Mouse (Mus musculus) hindbrain, embryonic 14.5 days (tissue): Measurements from ENCODE around the gene Cped1. TPM values are rescaled to one million over a fixed set of nuclear protein-coding genes. Genes with fewer than 3 reads are reported as not detected.
"Not testable (repeated sequence)": the region's sequence is repeated elsewhere in the genome, so short reads cannot be mapped to it uniquely, and the experiment has no call there.

ENCODE experiments used
- ATAC-seq: fragments of 200-750 bp; cut with Nextera tagmentation; 2 replicates; pipeline ENCODE4 v1.8.0; 2017; ENCODE audit warnings: moderate number of reproducible peaks, mild to moderate bottlenecking, moderate TSS enrichment, moderate library complexity; ENCODE audit not compliant: low FRiP score
- DNase-seq: peaks from one replicate; pipeline ENCODE4 v3.0.0-alpha.2; 2015; ENCODE audit warnings: low spot score
- H3K27ac ChIP-seq: fragments of 300-500 bp; sonication (generic); 2 replicates; pipeline ENCODE4 v1.5.1; 2014; ENCODE audit warnings: mild to moderate bottlenecking, moderate library complexity
- H3K27me3 ChIP-seq: fragments of 300-500 bp; sonication (generic); 2 replicates; pipeline ENCODE4 v1.6.1; 2014; ENCODE audit warnings: mild to moderate bottlenecking, low read length, mixed read lengths; ENCODE audit not compliant: control insufficient read depth, insufficient read depth
- H3K36me3 ChIP-seq: fragments of 300-500 bp; sonication (generic); replicated peaks from 2 replicates; pipeline ENCODE4 v1.6.1; 2014; ENCODE audit not compliant: control insufficient read depth, insufficient read depth
- H3K4me1 ChIP-seq: fragments of 300-500 bp; sonication (generic); replicated peaks from 2 replicates; pipeline ENCODE4 v1.6.1; 2014; ENCODE audit warnings: antibody characterized with exemption, low read length, mixed read lengths; ENCODE audit not compliant: control insufficient read depth, insufficient read depth
- H3K4me2 ChIP-seq: fragments of 300-500 bp; sonication (generic); replicated peaks from 2 replicates; pipeline ENCODE4 v1.6.1; 2014; ENCODE audit warnings: mild to moderate bottlenecking, moderate library complexity
- H3K4me3 ChIP-seq: fragments of 300-500 bp; sonication (generic); replicated peaks from 2 replicates; pipeline ENCODE4 v1.5.1; 2014; ENCODE audit warnings: mild to moderate bottlenecking, low read length
- H3K9ac ChIP-seq: fragments of 300-500 bp; sonication (generic); 2 replicates; pipeline ENCODE4 v1.6.1; 2014
- H3K9me3 ChIP-seq: fragments of 300-500 bp; sonication (generic); 2 replicates; pipeline ENCODE4 v1.6.1; 2016; ENCODE audit warnings: low read length; ENCODE audit not compliant: control insufficient read depth
- WGBS: fragments of 180-500 bp; shearing (Covaris S2); extraction: QIAGEN DNeasy Blood & Tissue Kit; methylation state at CpG from one replicate; pipeline ENCODE4 v1.1.7; 2014; 5-methylcytosine and 5-hydroxymethylcytosine counted together
- polyA plus RNA-seq: library from polyadenylated mRNA; unstranded; fragments of >200 nt; fragmentation: Nextera tagmentation; extraction: Ambion mirVana; gene quantifications from 2 replicates; pipeline ENCODE4 v1.2.1, GENCODE M21; 2014

The Cped1 gene
- polyA plus RNA-seq, 1 experiment from 2014 or later = 5.0 TPM

DNA sequence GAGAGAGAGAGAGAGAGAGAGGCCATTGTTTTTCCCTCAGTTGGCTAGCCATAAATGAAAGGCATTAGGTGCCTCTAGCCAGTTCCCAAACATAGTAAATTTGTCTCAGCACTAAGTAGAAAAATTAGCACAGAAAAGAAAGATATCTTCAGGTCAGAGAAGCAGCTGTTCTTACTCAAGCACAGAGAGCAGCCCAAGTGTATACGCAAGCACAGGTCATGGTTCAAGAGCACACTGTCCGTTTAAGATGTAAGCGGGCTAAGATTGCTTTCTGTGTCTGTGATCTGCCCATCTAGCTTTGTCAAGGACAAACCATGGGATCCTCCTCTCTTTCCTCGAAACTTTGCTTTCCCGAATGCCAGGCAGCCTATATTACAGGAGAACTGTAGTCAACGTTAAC is 249.4 kb downstream of the Cped1 start:
- ATAC-seq = no peak
- H3K36me3 ChIP-seq = no peaks in the 10 kb centered on the region
- WGBS = 82% methylated on average over 6 of the region's 6 CpGs

DNA sequence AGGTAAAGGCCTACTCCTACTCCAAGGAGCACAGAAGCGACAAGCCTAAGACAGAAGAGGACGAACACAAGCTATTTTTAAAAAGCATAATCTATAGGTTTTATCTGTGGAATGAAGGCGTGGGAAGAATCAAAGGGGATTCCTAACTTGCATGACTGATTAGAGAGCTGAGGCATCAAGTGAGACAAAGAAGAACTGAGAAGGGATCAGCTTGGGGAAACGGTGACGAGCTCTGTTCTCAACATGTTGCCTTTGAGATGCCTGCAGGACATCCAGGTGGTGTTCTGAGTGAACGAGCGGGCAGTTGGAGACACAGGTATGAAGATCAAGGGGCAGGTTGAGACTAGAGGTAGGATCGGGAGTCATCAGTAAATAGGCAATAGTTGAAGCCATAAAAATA is 257.6 kb downstream of the Cped1 start:
- ATAC-seq (no peak), DNase-seq (no peak)
- Histone ChIP-seq H3K9ac (no peak overlapping the region), H3K4me3 (no peak overlapping the region), H3K36me3 (no peaks in the 10 kb centered on the region), H3K9me3 (no peaks in the 10 kb centered on the region), H3K27me3 (no peaks in the 10 kb centered on the region), H3K27ac (no peak overlapping the region), H3K4me1 (no peaks in the 10 kb centered on the region), H3K4me2 (no peak overlapping the region)
- WGBS = 76% methylated on average over 8 of the region's 8 CpGs

More for the DNA sequence above, 249.4 kb downstream of the Cped1 start:
- H3K4me1 ChIP-seq = no peaks in the 10 kb centered on the region
- H3K9ac ChIP-seq = no peak overlapping the region
- no peaks in the 10 kb centered on the region for H3K9me3 ChIP-seq
- no peak overlapping the region for H3K4me3 ChIP-seq
- H3K27ac ChIP-seq = no peak overlapping the region
- H3K27me3 ChIP-seq = no peaks in the 10 kb centered on the region
- no peak overlapping the region for H3K4me2 ChIP-seq
- DNase-seq = no peak

DNA sequence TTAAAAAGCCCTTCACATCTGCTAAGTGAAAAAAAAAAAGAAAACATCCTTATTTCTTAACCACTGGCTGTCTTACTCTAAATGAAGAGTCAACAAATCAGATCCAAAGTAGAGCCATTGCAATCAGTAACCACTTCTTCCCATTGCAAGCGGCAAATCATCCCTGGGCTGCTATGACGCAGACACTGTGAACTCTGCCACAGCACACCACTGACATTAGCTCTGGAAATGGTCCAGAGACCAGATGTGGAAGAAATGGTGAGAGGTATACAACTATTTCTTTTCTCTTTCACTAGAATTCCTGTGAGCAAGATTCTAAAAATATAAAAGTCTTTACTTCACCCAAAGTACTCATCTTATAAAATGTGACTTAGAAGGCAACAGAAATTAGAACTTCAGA is 261.0 kb downstream of the Cped1 start:
- no peak overlapping the region for H3K4me2 ChIP-seq
- H3K9me3 ChIP-seq = no peaks in the 10 kb centered on the region
- no peak overlapping the region for H3K9ac ChIP-seq
- H3K27ac ChIP-seq = no peak overlapping the region
- no peak for ATAC-seq
- H3K4me3 ChIP-seq = no peak overlapping the region
- 95% methylated on average over 2 of the region's 2 CpGs for WGBS
- H3K36me3 ChIP-seq = no peaks in the 10 kb centered on the region
- DNase-seq = no peak
- H3K27me3 ChIP-seq = no peaks in the 10 kb centered on the region
- H3K4me1 ChIP-seq = no peaks in the 10 kb centered on the region

DNA sequence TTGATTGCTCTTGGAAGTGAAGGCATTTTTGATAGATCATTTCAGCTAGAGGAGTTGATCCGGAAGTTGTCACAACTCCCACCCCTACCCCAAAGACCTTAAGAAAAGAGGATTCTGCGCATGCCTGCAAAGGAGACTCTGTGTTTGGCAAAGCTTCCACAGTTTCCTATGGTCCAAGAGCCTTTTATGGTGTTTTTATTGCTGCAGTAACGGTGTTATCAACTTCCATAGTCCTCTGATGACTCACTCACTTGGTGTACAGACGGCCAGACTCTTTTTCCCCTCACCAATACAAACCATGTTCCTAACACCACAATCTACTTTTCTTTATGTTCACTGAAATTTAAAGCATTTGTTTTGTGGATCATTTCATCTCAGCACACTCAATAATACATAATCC is 273.1 kb downstream of the Cped1 start:
- ATAC-seq (no peak), DNase-seq (no peak)
- H3K27me3 ChIP-seq = no peaks in the 10 kb centered on the region
- no peaks in the 10 kb centered on the region for H3K9me3 ChIP-seq
- WGBS = 93% methylated on average over 4 of the region's 4 CpGs
- H3K4me2 ChIP-seq = no peak overlapping the region
- no peak overlapping the region for H3K9ac ChIP-seq
- H3K27ac ChIP-seq = no peak overlapping the region
- H3K36me3 ChIP-seq = no peaks in the 10 kb centered on the region
- no peak overlapping the region for H3K4me3 ChIP-seq
- no peaks in the 10 kb centered on the region for H3K4me1 ChIP-seq

DNA sequence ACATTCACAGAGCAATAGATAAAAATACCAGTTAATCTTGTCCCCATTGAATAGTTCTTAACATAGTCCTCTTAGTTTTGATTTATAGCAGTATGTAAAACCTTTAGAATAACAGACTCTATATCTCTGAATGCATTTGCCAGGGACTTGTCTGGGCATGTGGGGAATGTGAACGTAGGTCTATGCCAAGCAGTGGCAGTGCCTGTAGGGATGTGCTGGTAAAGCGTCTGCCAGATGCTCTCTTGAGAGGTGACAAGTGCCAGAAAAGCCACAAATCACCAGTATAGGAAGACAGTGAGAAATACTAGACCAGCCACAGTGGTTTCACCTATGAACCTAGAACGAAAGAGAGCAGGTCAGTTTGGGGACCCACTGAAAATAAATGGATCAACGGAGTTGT is 276.8 kb downstream of the Cped1 start:
- ATAC-seq = no peak
- Histone ChIP-seq H3K4me3 (no peak overlapping the region), H3K27me3 (no peaks in the 10 kb centered on the region), H3K4me1 (no peaks in the 10 kb centered on the region), H3K4me2 (no peak overlapping the region), H3K27ac (no peak overlapping the region), H3K36me3 (no peaks in the 10 kb centered on the region), H3K9ac (no peak overlapping the region), H3K9me3 (no peaks in the 10 kb centered on the region)
- no peak for DNase-seq
- WGBS = 69% methylated on average over 4 of the region's 4 CpGs

DNA sequence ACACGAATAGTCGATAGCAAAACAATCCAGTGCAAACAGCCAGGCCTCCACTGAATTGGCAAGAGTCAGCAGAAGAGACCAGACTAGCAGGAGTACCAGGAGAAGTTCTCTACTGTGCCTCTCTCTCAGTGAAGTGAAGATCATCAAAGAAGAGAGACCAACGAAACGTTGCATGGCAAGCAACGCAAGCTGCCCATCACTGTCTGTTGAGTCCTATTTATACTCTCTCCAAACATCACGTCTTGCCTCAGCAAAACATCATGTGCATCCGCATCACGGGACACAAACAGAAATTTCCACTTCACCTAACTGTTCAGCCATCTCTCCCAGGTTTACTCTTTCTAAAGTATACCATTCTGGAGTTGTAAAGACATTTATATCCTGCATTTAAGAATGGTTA is 278.4 kb downstream of the Cped1 start:
- not testable (repeated sequence) for H3K4me2 ChIP-seq, H3K4me3 ChIP-seq, H3K4me1 ChIP-seq, DNase-seq, ATAC-seq, H3K27me3 ChIP-seq, H3K27ac ChIP-seq, H3K36me3 ChIP-seq, H3K9me3 ChIP-seq, H3K9ac ChIP-seq
- WGBS = 89% methylated on average over 8 of the region's 8 CpGs

GRCm38 (mm10) chr6:22266018-22266417 is 280.3 kb downstream of the Cped1 start:
- H3K36me3 ChIP-seq = no peaks in the 10 kb centered on the region
- H3K4me2 ChIP-seq = no peak overlapping the region
- 88% methylated on average over 4 of the region's 4 CpGs for WGBS
- no peaks in the 10 kb centered on the region for H3K4me1 ChIP-seq
- no peak for DNase-seq
- H3K9me3 ChIP-seq = no peaks in the 10 kb centered on the region
- no peak overlapping the region for H3K9ac ChIP-seq
- no peak for ATAC-seq
- H3K27ac ChIP-seq = no peak overlapping the region
- no peaks in the 10 kb centered on the region for H3K27me3 ChIP-seq
- H3K4me3 ChIP-seq = no peak overlapping the region

GRCm38 (mm10) chr6:22267807-22268667 is 282.3 kb downstream of the Cped1 start:
- DNase-seq = no peak
- no peak for ATAC-seq
- no peak overlapping the region for H3K4me3 ChIP-seq
- no peak overlapping the region for H3K27ac ChIP-seq
- 75% methylated on average over 5 of the region's 5 CpGs for WGBS
- no peaks in the 10 kb centered on the region for H3K27me3 ChIP-seq
- H3K36me3 ChIP-seq = no peaks in the 10 kb centered on the region
- H3K4me1 ChIP-seq = no peaks in the 10 kb centered on the region
- no peak overlapping the region for H3K9ac ChIP-seq
- no peaks in the 10 kb centered on the region for H3K9me3 ChIP-seq
- H3K4me2 ChIP-seq = no peak overlapping the region

DNA sequence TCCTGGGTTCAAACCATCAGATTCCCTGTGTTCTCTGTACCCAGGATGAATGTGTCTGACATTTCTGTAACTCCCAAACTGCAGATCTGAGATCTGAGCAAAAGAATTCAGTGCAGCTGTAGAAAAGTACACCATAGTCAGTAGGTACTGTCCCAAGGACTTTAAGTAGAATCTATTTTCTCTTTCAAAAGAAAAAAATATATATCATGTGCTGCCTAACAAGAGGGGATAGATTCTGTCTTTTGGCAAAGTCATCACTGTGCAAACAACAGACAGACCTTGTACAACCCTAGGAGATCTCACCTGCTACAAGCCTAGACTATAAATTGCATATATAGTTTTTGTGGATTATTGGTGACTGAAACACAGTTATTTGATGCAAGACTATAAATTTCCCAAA is 283.0 kb downstream of the Cped1 start:
- no peak for ATAC-seq
- Histone ChIP-seq H3K9me3 (no peaks in the 10 kb centered on the region), H3K27ac (no peak overlapping the region), H3K27me3 (no peaks in the 10 kb centered on the region), H3K4me1 (no peaks in the 10 kb centered on the region), H3K4me2 (no peak overlapping the region), H3K36me3 (no peaks in the 10 kb centered on the region), H3K9ac (no peak overlapping the region), H3K4me3 (no peak overlapping the region)
- no peak for DNase-seq
